Mouse (Mus musculus) small intestine, adult 2 months (tissue): Measurements from ENCODE around the gene Pan2.

Experiments used
- CTCF ChIP-seq: fragments of 200-500 bp; IDR thresholded peaks from 2 replicates; pipeline ENCODE4 v1.5.1; 2012; ENCODE audit warnings: low read depth, mild to moderate bottlenecking, control low read depth, inconsistent platforms, low read length, moderate library complexity, mixed read lengths; ENCODE audit not compliant: insufficient replicate concordance, insufficient read length; ENCODE audit errors: extremely low read depth
- POLR2A ChIP-seq: fragments of 200-500 bp; IDR thresholded peaks from 2 replicates; pipeline ENCODE4 v1.6.1; 2012; ENCODE audit warnings: low read depth, mild to moderate bottlenecking, control low read depth, inconsistent platforms, low read length, moderate library complexity

- TF ChIP-seq CTCF, result no peak
- no peak for TF ChIP-seq POLR2A
These were observed 32.3 kb upstream of the Pan2 start for GRCm38 (mm10) chr10:128270866-128271265.
